Mouse (Mus musculus) embryo, embryonic 9.5 days (tissue): ENCODE results near the gene Gm10295.

Experiments
- DNase-seq: peaks from one replicate; pipeline ENCODE4 v3.0.0-alpha.2; 2017; ENCODE audit errors: extremely low spot score

Gm10295 gene

DNA sequence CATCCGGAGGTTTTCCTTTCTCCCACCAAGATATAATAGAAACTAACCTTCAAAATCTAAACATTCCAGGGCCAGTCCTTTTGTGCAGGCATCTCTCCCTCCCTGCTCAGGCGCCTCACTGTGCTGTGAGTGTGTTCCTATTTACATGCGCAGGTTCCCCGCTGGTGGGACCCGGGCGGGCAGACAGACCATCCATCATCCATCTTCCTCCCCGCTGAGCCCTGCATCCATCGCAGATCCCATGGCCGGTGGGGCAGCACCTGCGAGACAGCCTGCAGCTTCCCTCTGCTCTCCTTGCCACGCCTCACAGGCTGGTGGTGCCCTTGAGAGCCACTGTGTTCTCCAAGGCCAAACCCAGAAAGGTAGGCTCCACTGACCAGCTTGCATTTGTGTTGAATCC lies at the start of gene Gm10295:
TSS of gene Gm10295 (minus strand) at position 122 of the 400 bp plus-strand sequence.
- DNase-seq = peak; percentile 14

DNA sequence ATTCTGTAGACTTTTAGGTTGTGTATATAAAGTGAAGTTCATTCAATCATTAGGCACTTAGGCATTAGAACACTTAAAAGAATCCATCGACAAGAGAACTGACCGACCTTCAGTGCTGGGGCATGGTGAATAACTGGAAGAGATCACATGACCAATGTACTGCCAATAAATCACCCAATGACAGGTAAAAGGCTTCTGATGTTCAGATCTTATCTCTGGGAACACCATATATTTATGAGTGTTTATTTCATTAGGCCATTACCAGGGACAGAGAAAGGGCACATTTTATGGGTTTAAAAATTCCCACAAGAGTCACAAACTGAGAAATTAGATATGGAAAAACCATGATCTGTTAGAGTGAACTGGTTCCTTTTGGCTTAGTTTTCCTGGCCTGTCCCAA lies 49.7 kb upstream of the Gm10295 start:
- no peak for DNase-seq

DNA sequence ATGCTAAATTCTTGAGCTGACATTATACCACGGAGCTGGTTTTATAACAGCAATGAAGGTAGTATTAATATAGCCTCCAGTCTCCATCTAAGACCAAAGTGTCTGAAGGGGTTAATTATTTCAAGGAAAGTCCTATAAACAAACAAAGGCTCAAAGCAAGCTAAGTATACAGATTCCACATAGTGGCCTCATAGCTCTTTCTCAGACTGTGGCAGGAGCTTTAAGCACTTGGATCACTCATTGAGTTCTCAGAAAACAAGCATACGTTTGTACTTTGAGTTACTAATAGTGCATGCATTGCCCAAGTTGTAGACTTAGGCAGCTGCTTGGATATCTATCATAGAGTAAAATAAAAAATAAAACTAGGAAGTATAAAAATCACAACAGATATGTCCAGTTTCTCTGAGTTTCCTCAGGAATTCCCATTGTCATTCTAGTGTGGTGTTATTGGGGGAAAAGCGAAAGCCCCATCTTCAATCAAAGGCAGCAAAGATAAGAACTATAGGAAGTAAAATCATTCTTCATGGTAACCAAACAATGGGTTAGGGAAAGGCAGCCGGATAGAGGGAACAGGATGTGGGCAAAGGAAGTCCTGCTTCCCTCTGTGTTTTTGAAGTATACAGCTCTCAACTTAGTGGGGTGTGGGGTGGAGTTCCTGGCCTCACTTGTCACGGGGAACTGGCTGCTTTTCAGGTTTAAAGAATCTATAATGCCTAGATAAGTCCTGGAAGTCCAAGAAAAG lies 48.8 kb upstream of the Gm10295 start:
- no peak for DNase-seq

DNA sequence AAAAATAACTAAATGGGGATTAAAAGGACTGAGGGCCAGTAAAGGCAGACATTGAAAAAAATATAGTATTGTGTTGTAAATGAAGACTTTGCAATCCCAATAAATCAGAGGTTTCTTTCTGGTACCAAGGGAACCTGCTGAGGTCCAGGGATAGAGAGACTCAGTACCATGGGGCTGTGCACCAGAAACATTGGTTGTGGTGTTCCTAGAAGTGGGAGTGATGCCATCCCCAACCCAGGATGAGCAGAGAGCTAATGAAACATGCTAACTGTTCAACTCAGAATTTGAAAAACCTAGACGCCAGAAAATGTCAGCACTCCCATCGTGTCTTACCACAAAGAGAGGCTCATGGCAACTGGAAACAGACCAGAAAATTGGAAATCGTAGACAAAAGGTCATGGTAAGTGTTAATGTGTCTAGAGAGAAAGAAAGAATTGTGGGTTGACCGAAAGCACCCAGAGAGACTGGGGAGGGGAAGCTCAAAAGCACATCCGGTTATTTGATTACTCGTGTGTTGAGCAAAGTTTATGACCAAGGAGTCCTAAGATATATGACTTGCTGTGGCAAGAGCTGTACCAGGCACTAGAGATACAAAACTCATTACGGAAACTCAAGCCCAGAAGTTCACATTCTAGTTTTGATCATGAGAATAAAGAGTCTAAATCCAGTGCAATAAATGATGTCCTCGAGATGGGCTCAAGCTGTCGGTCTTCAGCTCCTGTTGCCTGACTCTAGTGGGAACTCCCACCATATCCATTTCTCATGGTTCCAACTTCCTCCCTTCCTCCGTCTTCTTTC lies 47.9 kb upstream of the Gm10295 start:
- no peak for DNase-seq

DNA sequence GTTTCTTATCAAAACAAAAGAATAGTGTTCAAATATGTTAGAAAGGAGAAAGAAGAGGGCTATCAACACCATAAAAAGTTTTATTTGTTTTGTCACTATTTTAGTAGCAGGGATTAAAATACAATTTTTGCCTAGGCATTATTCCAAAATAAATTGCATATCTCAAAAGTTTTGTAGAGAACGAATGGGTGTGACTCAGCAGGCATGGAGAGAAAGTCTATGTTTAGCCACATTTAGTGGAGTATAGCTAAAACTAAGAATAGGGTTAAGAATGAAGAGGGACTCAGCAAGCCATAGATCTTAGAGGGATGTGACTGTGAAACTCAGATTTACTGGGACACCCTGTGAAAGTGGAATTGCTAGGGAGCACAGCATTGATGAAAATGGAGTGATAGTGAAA lies 47.1 kb upstream of the Gm10295 start:
- no peak for DNase-seq

DNA sequence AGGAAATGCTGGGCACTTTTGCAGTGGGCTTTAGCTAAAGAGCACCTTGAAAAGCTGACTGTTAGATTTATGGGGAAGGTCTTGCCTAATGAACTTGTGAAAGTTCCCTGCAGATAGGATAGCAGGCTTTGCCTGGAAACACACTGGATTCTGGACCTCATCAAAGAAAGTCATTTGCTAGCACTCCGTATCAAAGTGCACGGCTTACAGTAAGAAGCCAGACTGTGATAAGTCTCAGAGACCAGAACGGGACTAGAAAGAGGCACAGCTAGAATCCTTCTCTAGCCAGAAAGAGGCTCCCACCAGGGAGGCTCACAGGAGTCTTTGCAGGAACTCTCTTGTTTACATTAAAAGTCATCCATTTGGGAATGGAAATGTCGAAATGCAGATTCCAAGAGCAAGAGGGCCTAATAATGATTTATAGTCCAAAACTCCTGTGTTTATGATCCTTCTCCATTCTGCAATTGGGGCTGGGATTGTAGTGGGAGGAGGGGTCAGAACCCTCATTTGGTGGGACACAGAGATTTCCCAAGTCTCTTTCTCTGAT lies 41.6 kb upstream of the Gm10295 start:
- DNase-seq = no peak

DNA sequence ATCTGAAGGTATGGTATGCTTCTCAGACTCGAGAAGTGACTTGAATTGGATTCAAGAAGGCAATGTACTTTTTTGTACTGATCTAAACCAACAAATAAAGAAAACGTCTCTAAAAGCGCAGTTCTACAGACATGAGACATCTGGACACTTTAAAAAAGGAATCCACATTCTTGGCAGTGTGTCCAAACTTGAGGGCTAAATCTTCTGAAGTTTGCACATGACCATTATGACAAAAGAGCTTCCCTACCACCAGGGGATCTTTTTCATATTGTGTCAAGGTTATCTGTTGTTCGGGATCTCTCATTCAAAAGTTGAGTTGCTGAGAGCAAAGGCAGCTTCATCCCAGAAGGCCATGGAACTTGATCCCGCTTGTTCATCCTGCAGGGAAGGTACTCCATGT lies 40.0 kb upstream of the Gm10295 start:
- DNase-seq = no peak

DNA sequence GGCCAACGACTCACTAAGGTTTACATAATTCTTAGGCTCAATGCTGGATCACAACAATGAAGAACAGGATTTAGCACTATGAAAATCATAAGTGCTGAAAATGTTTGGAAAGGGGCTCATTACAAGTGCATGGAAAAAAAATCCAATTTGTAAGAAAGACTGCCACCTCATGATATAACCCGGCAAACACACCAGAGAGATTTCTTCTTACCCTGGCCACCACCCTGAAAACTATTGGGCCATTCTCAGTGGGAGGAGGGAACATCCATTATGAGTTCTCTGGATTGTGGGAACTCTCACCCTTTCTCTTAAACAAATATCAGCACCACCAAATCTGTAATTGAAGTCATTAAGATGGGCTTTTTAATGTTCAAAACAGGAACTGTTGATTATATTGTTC lies 39.0 kb upstream of the Gm10295 start:
- no peak for DNase-seq

DNA sequence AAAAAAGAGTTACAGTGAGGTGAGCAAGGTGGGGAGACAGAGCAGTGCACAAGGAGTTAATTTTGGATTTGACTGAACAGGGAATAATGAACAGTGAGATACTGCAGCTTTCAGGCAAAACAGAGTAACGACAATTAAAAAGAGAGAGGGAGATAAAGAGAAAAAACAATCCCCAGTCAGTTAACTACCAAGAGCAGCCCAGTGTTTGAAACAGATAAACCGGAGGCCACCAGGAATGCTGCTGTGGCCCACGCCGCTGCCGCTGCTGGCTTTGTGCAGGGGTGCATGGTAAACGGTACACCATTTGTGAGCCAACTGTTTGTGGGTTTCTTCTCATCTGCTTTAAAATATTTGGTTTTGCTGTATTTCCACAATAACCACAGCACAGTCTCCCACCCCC lies 34.8 kb upstream of the Gm10295 start:
- no peak for DNase-seq

DNA sequence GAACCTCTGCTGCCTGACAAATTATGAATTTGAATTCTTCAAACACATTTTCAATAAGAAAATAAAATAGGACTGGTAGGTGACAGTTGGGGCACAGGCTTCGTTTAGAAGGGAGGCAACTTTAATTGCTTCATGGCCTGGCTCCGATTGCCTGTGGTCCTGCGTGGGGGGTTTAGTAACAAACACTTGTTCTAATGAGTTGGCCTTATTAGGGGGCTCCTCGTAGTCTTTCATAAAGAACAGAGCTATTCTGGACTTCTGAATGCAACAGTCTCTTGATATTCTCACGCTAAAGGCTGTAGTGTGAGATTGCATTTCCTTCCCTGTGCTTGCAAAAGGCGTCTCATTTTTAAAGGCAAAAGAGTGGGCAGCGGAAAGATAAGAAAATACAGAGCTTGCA lies 33.6 kb upstream of the Gm10295 start:
- DNase-seq = no peak

DNA sequence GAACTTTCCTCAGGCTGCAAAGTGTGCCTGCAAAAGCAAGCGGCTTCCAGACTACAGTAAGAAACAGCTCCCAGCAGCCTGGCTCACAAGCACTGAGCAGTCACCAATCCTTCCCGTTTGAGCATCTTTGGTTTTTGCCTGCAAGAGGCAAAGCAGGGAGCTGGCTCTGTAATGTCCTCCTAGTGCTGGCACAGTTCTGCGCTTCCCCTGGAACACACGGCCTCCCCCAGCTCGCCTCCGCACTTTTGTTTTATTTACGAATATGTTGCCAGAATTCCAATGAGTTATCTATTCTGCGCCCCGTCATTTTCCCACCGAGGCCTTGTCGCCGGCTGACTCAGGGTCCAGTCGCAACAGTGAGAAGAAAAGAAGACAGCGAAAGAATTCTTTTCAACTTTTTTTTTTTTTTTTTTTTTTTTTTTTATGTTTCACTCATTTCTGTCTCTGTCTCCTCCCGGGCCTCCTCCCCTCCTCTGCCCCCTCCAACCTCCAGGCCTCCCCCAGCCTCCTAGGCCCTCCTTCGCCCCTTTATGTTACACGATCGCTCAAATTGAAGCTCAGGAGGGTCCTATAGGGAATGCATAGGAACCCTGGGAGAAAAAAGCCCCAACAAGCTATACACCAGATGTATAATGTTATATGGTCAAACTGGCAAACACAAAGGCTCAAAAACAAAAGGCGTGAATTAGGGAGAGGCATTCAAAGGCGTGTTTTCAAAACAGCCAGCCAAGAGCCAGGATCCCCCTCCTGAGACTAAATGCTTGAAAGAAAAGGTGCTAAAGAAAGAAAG lies 32.3 kb upstream of the Gm10295 start:
- peak; percentile 74 for DNase-seq

DNA sequence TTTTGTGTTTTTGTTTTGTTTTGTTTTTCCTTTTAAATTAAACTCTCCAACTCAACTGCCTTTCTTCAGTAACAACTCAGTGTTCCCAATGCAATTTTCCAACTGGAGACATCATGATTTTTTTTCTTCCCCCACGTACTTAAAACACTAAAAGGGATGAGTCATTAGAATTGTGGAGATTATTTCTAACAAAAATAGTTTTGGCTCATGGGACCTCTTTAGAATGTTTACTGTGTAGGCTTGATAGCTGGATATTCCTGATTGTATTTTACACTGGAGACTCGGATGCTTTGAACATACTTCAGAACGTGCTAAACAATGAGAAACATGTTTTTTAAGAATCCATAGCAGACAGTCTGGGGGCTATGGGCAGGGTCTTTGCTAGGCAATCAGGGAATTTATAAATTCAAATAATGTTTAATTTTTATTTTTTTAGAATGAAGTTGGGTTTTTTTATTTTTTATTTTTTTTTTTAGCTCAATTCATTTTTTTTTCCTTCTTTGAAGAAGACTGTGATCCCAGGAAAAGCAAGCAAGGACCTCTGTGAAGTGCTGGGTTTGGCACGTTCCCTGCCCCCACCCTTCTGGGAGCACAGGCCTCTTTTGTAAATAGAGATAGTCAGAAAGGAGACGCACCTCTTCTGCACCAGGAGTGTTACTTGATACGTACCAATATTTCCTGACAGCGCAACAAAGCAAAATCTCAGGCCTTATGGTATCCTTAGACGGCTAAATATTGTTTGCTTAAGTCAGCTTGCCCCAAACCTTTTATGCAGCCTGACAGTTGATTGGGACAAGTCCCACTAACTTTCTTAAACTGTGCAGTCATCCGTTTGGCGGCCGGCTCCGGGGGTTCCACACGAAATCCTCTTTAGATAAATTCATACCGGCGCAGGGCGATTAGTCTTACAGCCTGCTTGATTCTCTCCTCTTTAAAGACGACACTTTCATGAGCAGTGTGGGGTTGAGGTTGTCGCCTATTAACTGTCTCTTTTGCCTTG lies 28.8 kb upstream of the Gm10295 start:
- peak; percentile 55 for DNase-seq

DNA sequence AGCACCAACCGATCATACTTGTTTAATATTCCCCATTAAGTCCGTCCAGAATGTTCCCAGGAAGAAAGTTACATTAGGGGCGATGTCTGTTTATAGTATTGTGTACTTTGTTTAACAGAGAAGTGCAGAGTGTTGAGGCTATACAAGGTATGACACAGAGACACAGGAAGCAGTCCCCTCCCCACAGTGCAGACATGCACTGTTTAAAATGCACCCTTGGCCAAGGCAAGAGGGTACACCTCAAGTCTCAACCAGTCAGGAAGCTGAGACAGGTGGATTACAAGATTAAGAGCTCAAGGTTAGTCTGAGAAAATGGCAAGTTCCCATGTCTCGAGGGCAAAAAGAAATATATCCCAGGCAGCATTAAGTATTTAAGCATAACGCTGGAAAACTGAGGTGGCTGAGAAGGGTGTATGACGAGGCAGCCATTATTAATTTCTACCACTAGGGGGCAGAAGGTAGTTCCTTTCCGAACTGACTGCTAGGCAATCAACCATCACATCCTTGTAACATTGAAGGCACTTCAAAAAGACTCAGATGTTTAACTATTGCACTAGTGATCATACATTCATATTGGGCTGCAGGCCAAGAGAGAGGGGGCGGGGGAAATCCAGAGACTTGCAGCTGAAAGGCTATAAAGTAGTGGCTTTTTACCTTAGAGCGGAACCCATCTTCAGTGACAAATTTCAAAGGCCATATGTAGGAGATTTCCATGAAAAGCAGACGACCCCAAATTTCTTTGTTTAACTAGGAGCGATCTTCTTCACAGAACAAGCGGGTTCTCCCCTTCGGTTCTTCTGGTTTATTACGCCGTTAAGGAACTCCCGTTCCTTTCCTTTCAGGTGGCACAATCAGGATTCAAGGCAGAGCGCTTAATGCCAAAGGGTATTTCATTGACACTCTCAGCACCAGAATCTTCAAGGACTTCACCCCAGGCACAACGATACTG lies 27.8 kb upstream of the Gm10295 start:
- DNase-seq = peak; percentile 57

DNA sequence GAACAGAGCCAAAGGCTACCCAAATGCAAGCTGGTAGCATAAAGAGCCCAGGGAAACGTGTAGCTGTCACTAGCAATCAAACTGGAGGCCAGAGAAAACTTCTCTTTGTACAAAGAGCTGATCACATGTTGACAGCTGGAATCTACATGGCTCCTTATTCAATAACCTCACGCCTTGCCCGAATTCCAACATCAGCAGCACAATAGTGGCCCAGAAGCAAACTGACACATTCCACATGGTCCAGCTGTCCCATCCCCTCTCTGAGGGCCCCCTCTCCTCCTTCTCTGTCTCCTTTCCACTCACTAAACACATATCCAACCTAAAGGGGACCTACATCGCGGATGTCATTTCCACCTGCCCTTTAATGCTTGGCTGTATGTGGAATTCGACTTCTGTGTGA lies 26.7 kb upstream of the Gm10295 start:
- no peak for DNase-seq

DNA sequence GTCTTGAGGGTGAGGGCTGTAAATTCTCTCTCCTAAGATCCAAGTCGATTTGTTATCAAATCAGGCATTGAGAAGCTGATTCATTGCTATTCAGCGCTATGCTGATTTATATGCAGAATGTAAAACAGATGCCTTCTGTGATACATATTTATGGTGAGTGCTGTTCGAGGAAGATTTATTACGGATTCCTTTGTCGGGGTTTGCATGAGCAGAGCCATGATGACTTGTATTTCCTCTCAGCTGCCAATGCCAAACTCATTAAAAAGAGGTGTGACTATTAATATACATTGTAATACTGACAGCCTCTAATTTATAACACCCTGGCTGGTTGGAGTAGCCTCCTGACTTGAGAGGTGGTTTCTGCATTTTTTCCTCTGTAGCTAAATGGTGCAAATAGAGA lies 22.8 kb upstream of the Gm10295 start:
- DNase-seq = no peak

DNA sequence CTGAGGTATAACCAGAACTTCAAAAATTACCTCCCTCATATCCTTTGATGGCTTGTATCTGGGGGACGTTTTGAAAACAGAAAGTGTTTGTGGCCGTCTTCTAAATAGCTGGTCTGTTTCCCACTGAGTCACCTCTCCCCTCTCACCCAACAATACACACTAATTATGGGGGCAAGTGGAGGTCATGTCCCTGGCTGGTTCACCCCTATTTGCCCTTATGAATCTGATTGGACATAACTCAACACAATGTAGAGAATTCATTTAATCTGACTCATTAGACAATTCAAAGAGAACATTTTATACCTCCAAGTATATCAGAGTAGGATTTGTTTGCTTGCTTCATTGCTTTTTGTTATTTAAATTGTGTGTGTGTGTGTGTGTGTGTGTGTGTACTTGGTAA lies 20.6 kb upstream of the Gm10295 start:
- DNase-seq = no peak

DNA sequence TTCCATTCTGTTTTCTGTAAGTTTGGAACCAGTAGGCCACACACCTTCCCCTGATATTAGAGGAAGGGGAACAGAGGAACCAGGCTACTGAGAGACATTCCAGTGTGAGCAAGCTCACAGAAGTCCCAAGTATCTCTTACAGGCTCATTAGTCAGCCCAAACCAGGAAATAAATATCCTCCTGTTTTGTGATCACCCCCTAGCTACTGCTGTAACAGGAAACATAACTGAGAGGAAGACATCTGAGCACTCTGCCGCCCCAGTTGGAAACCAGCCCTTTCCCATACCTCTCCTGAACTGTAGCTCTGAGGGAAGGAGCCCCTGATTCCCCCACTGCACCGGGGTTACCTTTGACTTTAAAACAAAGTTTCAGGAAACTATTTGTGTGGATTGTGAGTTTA lies 19.5 kb upstream of the Gm10295 start:
- no peak for DNase-seq

DNA sequence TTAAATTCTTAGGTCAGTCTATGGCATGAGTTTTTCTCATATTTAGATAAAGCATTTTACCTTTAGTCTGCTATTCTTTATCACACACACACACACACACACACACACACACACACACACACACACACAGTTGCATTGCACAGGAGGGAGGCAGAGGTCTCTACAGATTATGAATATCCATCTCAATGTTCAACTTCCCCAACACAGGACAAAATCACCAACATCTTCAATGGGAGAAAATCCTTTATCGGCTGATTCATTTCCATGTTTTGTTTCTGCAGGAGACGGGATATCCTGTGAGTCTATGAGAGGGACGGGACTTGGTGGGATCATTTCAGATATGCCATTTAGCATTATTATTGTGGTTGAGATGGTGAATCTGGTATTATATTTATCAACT lies 18.8 kb upstream of the Gm10295 start:
- no peak for DNase-seq

DNA sequence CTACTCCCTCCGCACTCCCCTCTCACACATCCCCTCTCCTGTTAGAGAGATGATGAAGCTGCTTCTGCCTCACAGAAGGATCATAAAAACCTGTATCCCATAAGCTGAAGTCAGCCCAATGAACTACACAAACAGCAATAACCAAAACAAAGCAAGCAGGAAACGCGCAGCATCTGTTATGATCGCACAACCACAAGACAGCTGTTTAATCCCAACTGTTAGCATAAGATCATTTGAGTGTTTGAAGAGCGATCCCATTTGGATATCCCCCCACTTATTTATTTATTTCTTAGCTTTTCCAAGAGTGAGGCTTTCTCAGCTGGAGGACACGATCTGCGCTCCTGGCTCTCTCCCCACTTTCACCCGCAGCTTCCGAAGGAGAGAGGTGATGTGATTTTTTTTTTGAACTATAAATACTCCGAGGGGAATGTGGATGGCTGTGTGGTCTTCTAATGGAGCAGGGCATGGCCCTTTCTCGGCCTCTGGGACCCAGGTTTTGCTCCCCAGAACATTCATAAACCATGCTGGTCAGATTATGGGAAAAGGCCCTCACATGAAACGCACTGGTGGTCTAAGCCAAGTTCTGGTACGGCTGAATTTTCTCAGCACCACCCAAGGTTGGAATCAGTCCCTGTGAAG lies 17.4 kb upstream of the Gm10295 start:
- no peak for DNase-seq
